Mouse (Mus musculus) E14TG2a.4 (cell line): ENCODE measurements at regions not wholly inside any gene's neighbourhood (a gene's known extent, or its start where the extent isn't known, plus 50 kb on each side); places are given as distances from the start of the nearest gene placed in this dataset.

Experiments
- CTCF ChIP-seq: conservative IDR thresholded peaks from 2 replicates; pipeline ENCODE4 v1.5.1; 2014; ENCODE audit warnings: low read length
- POU5F1 ChIP-seq: IDR thresholded peaks from 2 replicates; pipeline ENCODE4 v1.6.1; 2014; ENCODE audit warnings: low read length, borderline replicate concordance

GRCm38 (mm10) chr15:62500966-62501365 is 1344.0 kb downstream of the Gsdmc2 start:
- TF ChIP-seq CTCF (no peak), POU5F1 (no peak)
